Mouse (Mus musculus) neural tube, embryonic 14.5 days (tissue): Measurements from ENCODE around the gene Gm7714. TPM values are rescaled to one million over a fixed set of nuclear protein-coding genes. Genes with fewer than 3 reads are reported as not detected.
"Not testable (repeated sequence)": the region's sequence is repeated elsewhere in the genome, so short reads cannot be mapped to it uniquely, and the experiment has no call there.

Experiments used
- ATAC-seq: fragments of 200-750 bp; cut with Nextera tagmentation; 2 replicates; pipeline ENCODE4 v1.8.0; 2017; ENCODE audit warnings: low read depth, mild to moderate bottlenecking, moderate TSS enrichment, moderate library complexity
- H3K27ac ChIP-seq: fragments of 300-500 bp; sonication (generic); 2 replicates; pipeline ENCODE4 v1.5.1; 2014; ENCODE audit warnings: low read depth, mild to moderate bottlenecking, control low read depth, low read length, moderate library complexity, mixed read lengths
- H3K27me3 ChIP-seq: fragments of 300-500 bp; sonication (generic); 2 replicates; pipeline ENCODE4 v1.6.1; 2014; ENCODE audit warnings: low read length; ENCODE audit not compliant: control insufficient read depth, insufficient read depth
- H3K36me3 ChIP-seq: fragments of 300-500 bp; sonication (generic); 2 replicates; pipeline ENCODE4 v1.6.1; 2014; ENCODE audit warnings: low read length, mixed read lengths; ENCODE audit not compliant: control insufficient read depth, insufficient read depth
- H3K4me1 ChIP-seq: fragments of 300-500 bp; sonication (generic); 2 replicates; pipeline ENCODE4 v1.6.1; 2014; ENCODE audit warnings: low read length; ENCODE audit not compliant: control insufficient read depth, insufficient read depth
- H3K4me2 ChIP-seq: fragments of 300-500 bp; sonication (generic); 2 replicates; pipeline ENCODE4 v1.6.1; 2014; ENCODE audit warnings: mild to moderate bottlenecking, low read depth, low read length, control low read depth
- H3K4me3 ChIP-seq: fragments of 300-500 bp; sonication (generic); 2 replicates; pipeline ENCODE4 v1.5.1; 2014; ENCODE audit warnings: low read depth, low read length, control low read depth, mixed read lengths
- H3K9ac ChIP-seq: fragments of 300-500 bp; sonication (generic); replicated peaks from 2 replicates; pipeline ENCODE4 v1.6.1; 2014; ENCODE audit warnings: low read depth, mild to moderate bottlenecking, control low read depth, low read length, mixed read lengths
- H3K9me3 ChIP-seq: fragments of 300-500 bp; sonication (generic); 2 replicates; pipeline ENCODE4 v1.6.1; 2016; ENCODE audit warnings: low read length; ENCODE audit not compliant: control insufficient read depth
- WGBS: fragments of 180-500 bp; shearing (Covaris S2); extraction: QIAGEN DNeasy Blood & Tissue Kit; methylation state at CpG from one replicate; pipeline ENCODE4 v1.1.7; 2014; 5-methylcytosine and 5-hydroxymethylcytosine counted together
- polyA plus RNA-seq: library from polyadenylated mRNA; unstranded; fragments of >200 nt; fragmentation: Nextera tagmentation; extraction: Ambion mirVana; gene quantifications from 2 replicates; pipeline ENCODE4 v1.2.1, GENCODE M21; 2014

Gene Gm7714
- polyA plus RNA-seq: not detected in 2 replicates

GRCm38 (mm10) chr5:88268619-88269018, at the start of gene Gm7714:
TSS of gene Gm7714 (plus strand) at chr5:88268919.
- Histone ChIP-seq H3K9me3 (no peaks in the 10 kb centered on the region), H3K4me2 (no peak within 1 kb of the TSS), H3K27ac (no peak within 1 kb of the TSS), H3K4me1 (no peaks in the 10 kb centered on the region), H3K4me3 (no peak within 1 kb of the TSS), H3K9ac (no peak within 1 kb of the TSS), H3K36me3 (no peaks in the 10 kb centered on the region), H3K27me3 (no peaks in the 10 kb centered on the region)
- 86% methylated on average over 1 of the region's 1 CpGs for WGBS
- ATAC-seq: no peak

GRCm38 (mm10) chr5:88256475-88256874, 12.2 kb upstream of the Gm7714 start:
- 93% methylated on average over 1 of the region's 1 CpGs for WGBS
- Histone ChIP-seq H3K27me3 (no peaks in the 10 kb centered on the region), H3K36me3 (no peaks in the 10 kb centered on the region), H3K4me1 (no peaks in the 10 kb centered on the region), H3K9me3 (no peaks in the 10 kb centered on the region), H3K9ac (no peak overlapping the region), H3K4me2 (no peak overlapping the region), H3K27ac (no peak overlapping the region), H3K4me3 (no peak overlapping the region)
- no peak for ATAC-seq

- not testable (repeated sequence) for ATAC-seq, H3K27ac ChIP-seq, H3K27me3 ChIP-seq, H3K9ac ChIP-seq, H3K36me3 ChIP-seq, H3K4me2 ChIP-seq, H3K4me1 ChIP-seq, H3K9me3 ChIP-seq, H3K4me3 ChIP-seq
- 74% methylated on average over 3 of the region's 3 CpGs for whole genome bisulfite sequencing
Observed at GRCm38 (mm10) chr5:88311307-88311706, 42.6 kb downstream of the Gm7714 start.

- no peaks in the 10 kb centered on the region for H3K36me3 ChIP-seq
- H3K27ac ChIP-seq: no peak within 1 kb of the TSS
- H3K9ac ChIP-seq: no peak within 1 kb of the TSS
- H3K4me2 ChIP-seq: no peak within 1 kb of the TSS
- ATAC-seq: no peak
- H3K27me3 ChIP-seq: no peaks in the 10 kb centered on the region
- H3K4me3 ChIP-seq: no peak within 1 kb of the TSS
- H3K4me1 ChIP-seq: no peaks in the 10 kb centered on the region
- no peaks in the 10 kb centered on the region for H3K9me3 ChIP-seq
- WGBS: 90% methylated on average over 1 of the region's 1 CpGs
Observed at GRCm38 (mm10) chr5:88317012-88317411, 48.3 kb downstream of the Gm7714 start, which contains the start of gene Prol1. TSS of gene Prol1 (plus strand) at chr5:88317312.

Other genes with a start within 250 kb of the Gm7714 start
- not detected in 2 replicates for gene Smr2, start 182.4 kb upstream of the Gm7714 start, polyA plus RNA-seq
- not detected in 2 replicates for gene Gm11116, start 157.4 kb upstream of the Gm7714 start, polyA plus RNA-seq
- gene Gm11115, start 114.8 kb upstream of the Gm7714 start, polyA plus RNA-seq: not detected in 2 replicates
- gene Prol1, start 48.4 kb downstream of the Gm7714 start, polyA plus RNA-seq: not detected in 2 replicates
- gene Amtn, start 107.2 kb downstream of the Gm7714 start, polyA plus RNA-seq: not detected in 2 replicates
- gene Ambn, start 187.1 kb downstream of the Gm7714 start, polyA plus RNA-seq: not detected in 2 replicates
- gene Enam, start 219.1 kb downstream of the Gm7714 start, polyA plus RNA-seq: not detected in 2 replicates